Comparison of ENCODE assay signal across 9 mouse cellular contexts in genomic region chr6:83731128-83731527, GRCm38 (mm10). TPM values are rescaled to one million over a fixed set of nuclear protein-coding genes. Genes with fewer than 3 reads are reported as not detected.
DNase-seq lines count a peak whose midpoint lies in the region; ATAC-seq and TF ChIP-seq lines count a peak whose summit lies in the region.
"Had no signal": no experiment of that assay in that cellular context is flagged by ENCODE, and none has a peak within 500 bp of the region (broad histone marks: within the 10 kb centered on the region; RNA-seq: fewer than 3 reads in every experiment).

No protein-coding gene starts in this region.

- TF ChIP-seq POLR2A in brain, embryonic 14.5 days (IDR thresholded peaks at IDR 0.05; ENCODE audit: borderline replicate concordance, extremely low read depth, insufficient read depth, insufficient read length, poor library complexity, severe bottlenecking) = no peak
- TF ChIP-seq POLR2A in thymus, adult 2 months (IDR thresholded peaks at IDR 0.05; ENCODE audit: control insufficient read depth, extremely low read depth, insufficient read depth, low read length, poor library complexity) = no peak

- H3K27me3 ChIP-seq in forebrain, postnatal 0 days (ENCODE audit: insufficient read depth, low read length) = peaks cover 3% of the 10 kb centered on the region
- peaks cover 31% of the 10 kb centered on the region for H3K27me3 ChIP-seq in forebrain, embryonic 12.5 days
- H3K27me3 ChIP-seq in thymus, adult 2 months (ENCODE audit: control insufficient read depth, insufficient read depth, low read length) = no peaks in the 10 kb centered on the region

- DNase-seq in forebrain, postnatal 0 days = no peak
- DNase-seq in ovary, postnatal 14 days (ENCODE audit: low spot score) = peak; percentile 64
- no peak for DNase-seq in ovary, postnatal 10 days (ENCODE audit: low spot score)
- DNase-seq in brain, embryonic 14.5 days (ENCODE audit: low read depth) = peak; percentile 74
- DNase-seq in lung, postnatal 25 days (ENCODE audit: low spot score) = peak; percentile 62
- DNase-seq in thymus, adult 2 months = peak; percentile 78

- H3K36me3 ChIP-seq in forebrain, postnatal 0 days (ENCODE audit: insufficient read depth) = no peaks in the 10 kb centered on the region
- no peaks in the 10 kb centered on the region for H3K36me3 ChIP-seq in forebrain, embryonic 12.5 days (replicated peaks)
- no peaks in the 10 kb centered on the region for H3K36me3 ChIP-seq in thymus, adult 2 months (ENCODE audit: control insufficient read depth, insufficient read depth, low read length)
- H3K36me3 ChIP-seq: limb, embryonic 15.5 days had no signal

- no peak overlapping the region for H3K27ac ChIP-seq in forebrain, postnatal 0 days (ENCODE audit: low read depth, low read length)
- no peak overlapping the region for H3K27ac ChIP-seq in forebrain, embryonic 12.5 days
- no peak overlapping the region for H3K27ac ChIP-seq in thymus, adult 2 months (ENCODE audit: control insufficient read depth, insufficient read depth, low read length)
- H3K27ac ChIP-seq: limb, embryonic 15.5 days had no signal

- TF ChIP-seq CTCF in forebrain, postnatal 0 days (IDR thresholded peaks at IDR 0.05; ENCODE audit: low read depth) = peak; percentile 66
- TF ChIP-seq CTCF in brain, embryonic 14.5 days (IDR thresholded peaks at IDR 0.05; ENCODE audit: borderline replicate concordance, extremely low read depth, insufficient read depth, insufficient read length) = peak; percentile 79
- peak; percentile 84; the same call in 1 of the 2 replicates for TF ChIP-seq CTCF in thymus, adult 2 months (IDR thresholded peaks at IDR 0.05; ENCODE audit: borderline replicate concordance, control insufficient read depth, extremely low read depth, insufficient read depth, low read length, poor library complexity)

- no peak overlapping the region for H3K4me3 ChIP-seq in forebrain, postnatal 0 days (ENCODE audit: low read depth, low read length)
- no peak overlapping the region for H3K4me3 ChIP-seq in forebrain, embryonic 12.5 days (replicated peaks)
- no peak overlapping the region for H3K4me3 ChIP-seq in thymus, adult 2 months (ENCODE audit: control insufficient read depth, insufficient read depth, low read length)
- H3K4me3 ChIP-seq: limb, embryonic 15.5 days had no signal

- no peak overlapping the region for H3K9ac ChIP-seq in forebrain, postnatal 0 days
- H3K9ac ChIP-seq in forebrain, embryonic 12.5 days = no peak overlapping the region
- H3K9ac ChIP-seq: limb, embryonic 15.5 days had no signal

- H3K4me1 ChIP-seq in forebrain, postnatal 0 days (ENCODE audit: insufficient read depth) = no peaks in the 10 kb centered on the region
- no peaks in the 10 kb centered on the region for H3K4me1 ChIP-seq in forebrain, embryonic 12.5 days
- H3K4me1 ChIP-seq in thymus, adult 2 months (replicated peaks; ENCODE audit: control insufficient read depth, insufficient read depth, low read length) = no peaks in the 10 kb centered on the region
- H3K4me1 ChIP-seq: limb, embryonic 15.5 days had no signal

- WGBS in forebrain, postnatal 0 days = 28% methylated on average over 5 of the region's 5 CpGs
- WGBS in forebrain, embryonic 12.5 days = 30% methylated on average over 5 of the region's 5 CpGs
- WGBS in thymus, adult 2 months = 35% methylated on average over 5 of the region's 5 CpGs

- no peak overlapping the region for H3K4me2 ChIP-seq in forebrain, postnatal 0 days (ENCODE audit: low read depth)
- no peak overlapping the region for H3K4me2 ChIP-seq in forebrain, embryonic 12.5 days
- H3K4me2 ChIP-seq: limb, embryonic 15.5 days had no signal

- H3K9me3 ChIP-seq in forebrain, postnatal 0 days (ENCODE audit: low read length) = no peaks in the 10 kb centered on the region
- no peaks in the 10 kb centered on the region for H3K9me3 ChIP-seq in forebrain, embryonic 12.5 days
- H3K9me3 ChIP-seq: limb, embryonic 15.5 days had no signal

- ATAC-seq in forebrain, postnatal 0 days = no peak
- no peak for ATAC-seq in forebrain, embryonic 12.5 days (ENCODE audit: low FRiP score)
- ATAC-seq in granulocyte monocyte progenitor cell, adult 5-6 weeks (replicated peaks; ENCODE audit: poor library complexity, severe bottlenecking) = peak; percentile 76

RNA-seq across cellular contexts. Expression of gene Atp6v1b1, which starts 11.7 kb away (rescaled TPM):
- 0.19 and 0.77 TPM in 2 replicates for total RNA-seq in forebrain, postnatal 0 days (2014; rRNA removed)
- polyA plus RNA-seq in forebrain, postnatal 0 days (2015; fragmentation: Nextera tagmentation; extraction: Ambion mirVana) = 0.38 and 0.53 TPM in 2 replicates
- 0.12 TPM in 1 of 2 replicates, not detected in the other for polyA plus RNA-seq in forebrain, embryonic 12.5 days (2016; fragmentation: Nextera tagmentation; extraction: Ambion mirVana)
- polyA plus RNA-seq in brain, embryonic 14.5 days (2012; rRNA removed) = 0.08 and 0.26 TPM in 2 replicates
- total RNA-seq in granulocyte monocyte progenitor cell, adult 5-6 weeks (2014; fragmentation: Nextera tagmentation) = not detected in 2 replicates
- total RNA-seq in granulocyte monocyte progenitor cell, adult 5-6 weeks (2017) = not detected in 2 replicates
- polyA plus RNA-seq in thymus, adult 2 months (2012; rRNA removed) = 0.35 and 0.36 TPM in 2 replicates
- polyA plus RNA-seq: limb, embryonic 15.5 days had no signal

RNA-seq across cellular contexts. Expression of gene Vax2, which starts 20.1 kb away (rescaled TPM):
- total RNA-seq in forebrain, postnatal 0 days (2014; rRNA removed) = not detected in 2 replicates
- polyA plus RNA-seq in forebrain, postnatal 0 days (2015; fragmentation: Nextera tagmentation; extraction: Ambion mirVana) = not detected in 2 replicates
- 0.63 and 1.3 TPM in 2 replicates for polyA plus RNA-seq in forebrain, embryonic 12.5 days (2016; fragmentation: Nextera tagmentation; extraction: Ambion mirVana)
- polyA plus RNA-seq in brain, embryonic 14.5 days (2012; rRNA removed) = 0.07 and 0.10 TPM in 2 replicates
- total RNA-seq in granulocyte monocyte progenitor cell, adult 5-6 weeks (2014; fragmentation: Nextera tagmentation) = not detected in 2 replicates
- not detected in 2 replicates for total RNA-seq in granulocyte monocyte progenitor cell, adult 5-6 weeks (2017)
- 0.08 and 0.23 TPM in 2 replicates for polyA plus RNA-seq in thymus, adult 2 months (2012; rRNA removed)

RNA-seq across cellular contexts. Expression of gene Ankrd53, which starts 31.3 kb away (rescaled TPM):
- not detected in 2 replicates for total RNA-seq in forebrain, postnatal 0 days (2014; rRNA removed)
- not detected in 2 replicates for polyA plus RNA-seq in forebrain, postnatal 0 days (2015; fragmentation: Nextera tagmentation; extraction: Ambion mirVana)
- polyA plus RNA-seq in forebrain, embryonic 12.5 days (2016; fragmentation: Nextera tagmentation; extraction: Ambion mirVana) = 0.15 and 0.23 TPM in 2 replicates
- polyA plus RNA-seq in brain, embryonic 14.5 days (2012; rRNA removed) = not detected in 2 replicates
- 0.41 TPM in 1 of 2 replicates, not detected in the other for total RNA-seq in granulocyte monocyte progenitor cell, adult 5-6 weeks (2014; fragmentation: Nextera tagmentation)
- not detected in 2 replicates for total RNA-seq in granulocyte monocyte progenitor cell, adult 5-6 weeks (2017)
- 0.05 TPM in 1 of 2 replicates, not detected in the other for polyA plus RNA-seq in thymus, adult 2 months (2012; rRNA removed)

RNA-seq across cellular contexts. Expression of gene Tex261, which starts 44.5 kb away (rescaled TPM):
- 30.7 and 42.3 TPM in 2 replicates for total RNA-seq in forebrain, postnatal 0 days (2014; rRNA removed)
- 80.4 and 81.7 TPM in 2 replicates for polyA plus RNA-seq in forebrain, postnatal 0 days (2015; fragmentation: Nextera tagmentation; extraction: Ambion mirVana)
- polyA plus RNA-seq in forebrain, embryonic 12.5 days (2016; fragmentation: Nextera tagmentation; extraction: Ambion mirVana) = 61.6 and 72.0 TPM in 2 replicates
- polyA plus RNA-seq in brain, embryonic 14.5 days (2012; rRNA removed) = 51.3 and 69.0 TPM in 2 replicates
- 60.4 and 82.5 TPM in 2 replicates for total RNA-seq in granulocyte monocyte progenitor cell, adult 5-6 weeks (2014; fragmentation: Nextera tagmentation)
- 35.2 and 37.3 TPM in 2 replicates for total RNA-seq in granulocyte monocyte progenitor cell, adult 5-6 weeks (2017)
- polyA plus RNA-seq in thymus, adult 2 months (2012; rRNA removed) = 183 and 190 TPM in 2 replicates

RNA-seq across cellular contexts. Expression of gene Cd207, which starts 53.5 kb away (rescaled TPM):
- total RNA-seq in forebrain, postnatal 0 days (2014; rRNA removed) = not detected in 2 replicates
- polyA plus RNA-seq in forebrain, postnatal 0 days (2015; fragmentation: Nextera tagmentation; extraction: Ambion mirVana) = not detected in 2 replicates
- polyA plus RNA-seq in forebrain, embryonic 12.5 days (2016; fragmentation: Nextera tagmentation; extraction: Ambion mirVana) = not detected in 2 replicates
- 0.04 TPM in 1 of 2 replicates, not detected in the other for polyA plus RNA-seq in brain, embryonic 14.5 days (2012; rRNA removed)
- not detected in 2 replicates for total RNA-seq in granulocyte monocyte progenitor cell, adult 5-6 weeks (2014; fragmentation: Nextera tagmentation)
- total RNA-seq in granulocyte monocyte progenitor cell, adult 5-6 weeks (2017) = not detected in 2 replicates
- polyA plus RNA-seq in thymus, adult 2 months (2012; rRNA removed) = 3.8 and 6.0 TPM in 2 replicates
- polyA plus RNA-seq: limb, embryonic 15.5 days had no signal

Comparison
In these comparisons a context has a peak if more than half of its experiments do, and no peak if none do; other contexts are left out.
1. DNase-seq: peak in ovary, postnatal 14 days (single experiment), brain, embryonic 14.5 days (single experiment), lung, postnatal 25 days (single experiment) and thymus, adult 2 months (single experiment); none in forebrain, postnatal 0 days (single experiment) and ovary, postnatal 10 days (single experiment).
2. Peak in every context shown above with its lines, with median percentiles within 50 percentile points of each other: CTCF ChIP-seq.